Mouse (Mus musculus): ENCODE data around the gene Npm1.

Npm1 gene

GRCm38 (mm10) chr11:33145201-33146142, 17.5 kb downstream of the Npm1 start:
- DNase-seq: no peak

- DNase-seq: no peak
Measured at GRCm38 (mm10) chr11:33143906-33144305, 19.1 kb downstream of the Npm1 start.

GRCm38 (mm10) chr11:33142801-33143200, 20.2 kb downstream of the Npm1 start:
- DNase-seq: no peak

- no peak for DNase-seq
Measured at GRCm38 (mm10) chr11:33140111-33140460, 22.9 kb downstream of the Npm1 start.

- no peak for DNase-seq
Measured at GRCm38 (mm10) chr11:33139458-33140110, 23.4 kb downstream of the Npm1 start.

GRCm38 (mm10) chr11:33138686-33139085, 24.3 kb downstream of the Npm1 start:
- no peak for DNase-seq

GRCm38 (mm10) chr11:33134391-33134986, 28.5 kb downstream of the Npm1 start:
- DNase-seq: no peak

- no peak for DNase-seq
Measured at GRCm38 (mm10) chr11:33132619-33133338, 30.2 kb downstream of the Npm1 start.

GRCm38 (mm10) chr11:33127058-33127457, 35.9 kb downstream of the Npm1 start:
- no peak for DNase-seq

- no peak for DNase-seq
Measured at GRCm38 (mm10) chr11:33122575-33123268, 40.3 kb downstream of the Npm1 start.

GRCm38 (mm10) chr11:33119556-33119955, 43.5 kb downstream of the Npm1 start:
- DNase-seq: no peak

GRCm38 (mm10) chr11:33119116-33119515, 43.9 kb downstream of the Npm1 start:
- DNase-seq: no peak

GRCm38 (mm10) chr11:33118480-33118879, 44.5 kb downstream of the Npm1 start:
- DNase-seq: no peak

- no peak for DNase-seq
Measured at GRCm38 (mm10) chr11:33115796-33116195, 47.2 kb downstream of the Npm1 start.

- no peak for DNase-seq
Measured at GRCm38 (mm10) chr11:33112407-33112806, 50.6 kb downstream of the Npm1 start.

- no peak for DNase-seq
Measured at GRCm38 (mm10) chr11:33110111-33110510, 52.9 kb downstream of the Npm1 start.

- no peak for DNase-seq
Measured at GRCm38 (mm10) chr11:33107540-33107939, 55.5 kb downstream of the Npm1 start.

- no peak for DNase-seq
Measured at GRCm38 (mm10) chr11:33104911-33105316, 58.1 kb downstream of the Npm1 start.

- DNase-seq: no peak
Measured at GRCm38 (mm10) chr11:33103291-33103943, 59.6 kb downstream of the Npm1 start.
